Mouse (Mus musculus): ENCODE data around the gene Ehd3. TPM values are rescaled to one million over a fixed set of nuclear protein-coding genes. Genes with fewer than 3 reads are reported as not detected.
"Not testable (repeated sequence)": the region's sequence is repeated elsewhere in the genome, so short reads cannot be mapped to it uniquely, and the experiment has no call there.

The Ehd3 gene
- total RNA-seq, 2 experiments from 2014 or later = 1.6 to 2.3 TPM

DNA sequence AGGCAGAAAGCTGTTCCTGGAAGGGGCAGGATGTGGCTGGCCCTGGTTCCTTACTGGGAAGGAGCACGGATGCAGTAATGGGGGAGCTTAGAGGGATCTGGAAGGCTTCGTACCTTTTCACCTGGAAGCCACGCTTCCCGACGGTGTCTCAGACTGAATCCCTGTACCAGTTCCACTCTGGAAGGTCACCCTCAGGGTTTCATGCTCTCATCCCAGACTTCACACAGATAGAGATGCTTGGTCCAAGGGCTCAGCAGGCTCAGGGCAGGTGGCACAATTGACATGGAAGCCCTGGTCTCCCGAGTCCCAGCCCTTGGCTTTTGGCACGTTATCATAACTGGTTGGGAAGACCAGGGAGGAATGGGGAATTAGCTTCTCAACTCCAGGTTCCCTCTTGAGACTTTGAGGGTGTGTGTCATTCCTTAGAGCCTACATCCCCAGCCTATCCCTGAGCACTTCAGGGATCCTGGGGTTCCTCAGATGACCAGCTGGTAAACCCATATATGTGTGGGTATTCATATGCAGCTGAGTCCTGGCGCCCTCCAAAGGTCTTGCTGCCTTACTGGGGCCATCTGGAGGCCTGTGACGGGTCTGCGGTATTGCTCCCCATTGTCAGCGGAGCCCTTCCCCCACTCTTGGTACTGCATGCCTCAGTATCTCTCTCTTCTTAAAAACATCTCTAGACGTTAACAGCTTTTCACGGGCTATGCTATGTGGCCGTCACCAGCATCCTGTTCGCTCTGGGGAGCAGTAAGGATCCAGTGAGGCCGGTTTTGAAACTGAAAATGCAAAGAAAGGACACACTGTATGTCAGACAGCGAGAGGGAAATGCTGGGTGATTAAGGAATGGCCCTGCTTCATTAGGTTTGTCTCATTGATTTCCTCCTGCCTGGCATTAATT, 19.4 kb downstream of the Ehd3 start:
- ATAC-seq (replicated peaks; ENCODE audit: low FRiP score, poor library complexity, severe bottlenecking) = no peak

DNA sequence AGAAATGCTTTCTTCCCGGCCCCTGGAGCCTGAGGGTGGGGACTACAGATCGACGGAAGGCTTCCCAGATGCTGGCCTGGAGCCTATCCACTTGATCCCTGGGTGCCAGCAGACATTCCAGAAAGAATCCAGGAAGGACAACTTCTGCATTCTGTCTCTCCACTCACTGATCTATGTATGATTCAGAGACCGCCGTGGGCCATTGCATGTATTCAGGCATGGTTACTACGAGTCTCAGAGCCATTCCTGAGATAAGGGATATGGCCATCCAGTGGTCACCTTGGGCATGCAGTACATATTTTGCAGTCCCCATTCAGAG, 20.0 kb downstream of the Ehd3 start:
- ATAC-seq (replicated peaks; ENCODE audit: low FRiP score, poor library complexity, severe bottlenecking) = no peak

DNA sequence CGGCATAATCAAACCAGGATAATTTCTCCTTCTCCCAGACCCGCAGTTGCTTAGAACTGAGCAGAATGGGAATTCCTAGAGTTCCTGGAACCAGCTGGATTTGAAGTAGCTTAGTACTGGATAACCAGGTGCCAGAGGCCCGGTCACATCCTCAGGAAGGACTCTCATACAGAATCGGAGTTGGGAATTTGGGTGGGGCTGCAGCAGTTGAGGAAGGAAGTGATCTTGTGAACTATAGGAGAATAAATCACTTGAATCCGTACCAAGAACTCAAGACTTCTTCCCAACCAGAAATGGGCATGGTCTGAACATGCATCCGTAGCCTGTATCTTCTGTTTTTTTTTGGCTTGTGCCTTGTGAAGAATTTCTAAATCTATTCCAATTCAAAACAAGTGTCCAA, 22.2 kb downstream of the Ehd3 start:
- no peak for ATAC-seq (replicated peaks; ENCODE audit: low FRiP score, poor library complexity, severe bottlenecking)

DNA sequence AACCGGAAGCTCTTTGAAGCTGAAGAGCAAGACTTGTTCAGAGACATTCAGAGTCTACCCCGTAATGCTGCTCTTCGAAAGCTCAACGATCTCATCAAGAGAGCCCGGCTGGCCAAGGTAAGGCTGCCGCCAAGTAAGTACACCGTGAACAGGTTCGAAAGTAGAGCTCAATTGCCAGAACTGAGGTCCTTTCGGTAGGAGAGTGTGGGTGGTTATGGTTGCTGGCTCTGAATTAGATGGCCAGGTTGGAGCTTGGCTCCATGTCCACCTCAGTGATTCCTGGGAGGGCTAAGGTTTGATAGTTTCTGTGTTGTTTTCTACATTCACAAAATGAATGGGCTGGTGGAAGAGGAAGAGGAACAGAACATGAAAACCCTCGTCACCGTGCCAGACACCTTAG, 23.5 kb downstream of the Ehd3 start:
- ATAC-seq (replicated peaks; ENCODE audit: low FRiP score, poor library complexity, severe bottlenecking) = no peak

DNA sequence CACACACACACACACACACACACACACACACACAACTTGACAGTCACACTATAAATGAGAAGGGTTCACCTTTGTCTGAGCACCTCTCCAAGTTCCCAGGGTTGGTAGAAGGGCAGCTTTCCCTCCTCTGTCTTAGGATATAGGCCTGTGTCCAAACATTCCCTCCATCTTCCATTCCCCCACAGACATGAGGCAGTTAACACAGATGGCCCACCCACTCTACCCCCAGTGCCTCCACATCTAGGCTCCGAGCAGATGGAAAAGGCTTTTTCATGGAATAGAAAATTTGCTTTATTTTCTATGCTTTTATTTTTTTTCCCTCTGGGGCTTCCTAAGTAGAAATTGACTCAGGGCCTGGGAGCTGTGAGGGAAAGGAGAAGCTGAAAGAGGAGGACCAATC, 26.6 kb downstream of the Ehd3 start:
- ATAC-seq (replicated peaks; ENCODE audit: low FRiP score, poor library complexity, severe bottlenecking) = no peak

DNA sequence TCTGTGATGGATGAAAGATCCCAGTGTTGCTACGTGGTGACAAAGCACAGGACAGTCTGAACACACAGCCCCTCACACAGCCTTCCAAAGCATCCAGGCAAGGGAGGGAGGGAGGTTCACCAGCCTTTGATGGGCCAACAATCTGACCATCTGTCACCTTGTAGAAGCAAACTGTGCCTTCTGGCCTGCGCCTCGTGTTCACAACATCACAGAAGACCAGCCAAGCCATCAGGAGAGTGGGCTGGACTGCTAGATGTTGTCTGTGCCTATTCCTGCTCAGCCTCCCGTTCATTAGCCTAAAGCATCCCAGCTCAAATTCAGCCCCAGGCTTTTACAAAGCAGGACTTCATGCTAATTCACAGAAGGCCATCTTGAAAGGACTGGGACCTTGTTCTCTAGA, 27.5 kb downstream of the Ehd3 start:
- no peak for ATAC-seq (replicated peaks; ENCODE audit: low FRiP score, poor library complexity, severe bottlenecking)

DNA sequence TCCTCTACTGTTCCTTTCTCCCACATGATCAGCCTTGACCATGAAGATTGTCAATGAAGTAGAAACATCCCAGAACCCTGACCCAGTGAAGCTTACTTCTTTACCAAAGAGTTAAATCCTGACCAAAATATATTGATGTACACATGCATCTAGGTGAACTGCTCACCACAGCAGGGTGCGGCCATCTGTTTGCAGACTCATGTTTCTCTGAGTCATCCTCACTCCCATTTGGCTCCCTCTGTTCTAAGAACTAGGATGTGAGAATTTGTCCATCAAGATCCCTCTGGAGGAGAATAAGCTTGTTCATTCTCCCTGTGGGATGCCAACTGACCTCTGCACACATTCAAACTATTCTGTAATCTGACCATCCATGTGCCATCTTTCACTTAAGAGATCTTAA, 29.0 kb downstream of the Ehd3 start:
- no peak for ATAC-seq (replicated peaks; ENCODE audit: low FRiP score, poor library complexity, severe bottlenecking)

DNA sequence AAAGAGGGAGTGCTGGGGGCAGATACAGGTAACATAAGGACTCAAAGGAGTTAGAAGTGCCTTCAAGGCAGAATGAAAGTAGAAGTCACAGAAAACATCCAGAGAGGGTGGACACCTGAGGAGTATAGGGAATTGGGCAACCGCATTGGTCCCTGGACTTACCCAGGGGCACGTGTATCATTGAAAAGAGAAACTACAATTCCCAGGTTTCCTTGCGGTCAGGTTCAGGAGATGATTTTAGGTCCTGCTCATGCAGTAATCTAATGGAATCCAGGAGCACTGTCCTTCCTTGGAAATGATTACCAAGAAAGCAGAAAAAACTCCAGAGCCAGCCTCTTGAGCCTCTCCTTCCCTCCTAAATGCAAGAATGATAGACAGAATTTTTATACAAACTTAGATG, 29.5 kb downstream of the Ehd3 start:
- ATAC-seq (replicated peaks; ENCODE audit: low FRiP score, poor library complexity, severe bottlenecking) = no peak

DNA sequence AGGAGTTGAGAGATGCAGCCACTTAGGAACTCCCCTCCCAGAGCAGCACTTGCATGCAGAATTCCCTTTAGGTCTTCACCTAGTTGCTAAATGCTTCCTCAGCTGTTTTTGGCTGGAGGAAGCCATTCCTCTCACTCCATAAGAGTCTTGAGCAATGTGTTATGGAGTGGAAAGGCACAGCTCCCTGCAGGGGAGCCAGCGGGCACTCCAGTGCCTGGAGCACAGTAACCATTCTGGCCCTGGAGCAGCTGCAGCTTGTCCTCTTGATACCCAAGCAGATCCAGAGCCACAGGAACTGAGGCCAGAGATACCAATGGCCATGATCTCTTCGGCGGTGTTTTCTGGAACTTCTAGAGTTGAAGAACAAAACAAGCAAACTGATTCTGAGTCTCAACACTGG, 32.7 kb downstream of the Ehd3 start:
- ATAC-seq (replicated peaks; ENCODE audit: low FRiP score, poor library complexity, severe bottlenecking) = no peak

DNA sequence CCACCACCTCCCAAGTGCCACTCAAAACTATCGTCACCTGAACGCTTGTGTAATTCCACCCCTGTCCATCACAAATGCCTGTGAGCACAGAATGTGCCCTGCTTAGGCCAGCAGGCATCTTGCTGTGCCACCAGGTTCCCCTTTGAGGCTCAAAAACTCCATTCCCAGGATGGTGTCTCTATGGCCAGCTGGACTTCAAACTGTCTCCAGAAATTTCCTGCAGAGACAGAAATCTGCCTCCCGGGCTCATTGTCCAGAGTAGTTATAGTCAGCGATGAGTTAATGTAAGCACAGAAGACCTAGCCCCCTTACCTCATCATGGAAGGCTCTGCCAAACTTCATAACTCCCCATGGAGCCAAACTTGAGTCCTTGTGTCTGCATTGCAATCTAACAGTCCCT, 33.3 kb downstream of the Ehd3 start:
- no peak for ATAC-seq (replicated peaks; ENCODE audit: low FRiP score, poor library complexity, severe bottlenecking)

DNA sequence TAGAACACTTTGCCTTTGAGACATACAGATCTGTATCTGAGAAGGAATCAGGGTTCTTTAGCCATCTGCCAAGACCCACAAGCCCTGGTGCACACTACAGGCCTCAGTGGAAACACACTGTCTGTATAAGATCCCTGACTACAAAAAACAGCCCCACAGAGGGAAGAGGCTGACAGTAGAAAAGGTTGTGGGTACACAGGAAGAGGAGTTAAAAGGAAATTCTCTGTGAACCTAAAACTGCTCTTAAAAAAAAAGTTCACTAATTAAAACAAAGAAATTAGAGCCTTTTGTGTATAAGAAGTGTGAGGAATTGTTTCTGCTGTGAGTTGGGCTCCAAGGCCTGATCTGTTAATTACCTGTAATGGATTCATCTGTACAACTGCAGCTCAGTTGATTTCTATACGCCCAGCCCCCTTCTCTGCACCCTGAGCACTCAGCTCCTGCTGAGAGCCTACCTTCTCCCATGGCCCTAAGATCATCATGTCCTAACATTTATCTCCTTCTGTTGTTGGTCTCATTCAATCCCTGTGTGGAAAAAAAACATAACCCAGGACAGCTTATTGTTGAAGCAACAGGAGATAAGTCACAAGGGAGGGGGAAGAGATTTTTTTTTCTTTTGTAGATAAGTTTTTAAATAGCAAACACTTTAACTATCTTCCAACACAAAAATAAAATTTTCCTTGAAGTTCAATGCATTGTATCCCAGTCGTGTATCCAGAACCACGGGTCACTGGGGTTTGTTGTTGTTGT, 35.3 kb downstream of the Ehd3 start:
- ATAC-seq (replicated peaks; ENCODE audit: low FRiP score, poor library complexity, severe bottlenecking) = no peak

DNA sequence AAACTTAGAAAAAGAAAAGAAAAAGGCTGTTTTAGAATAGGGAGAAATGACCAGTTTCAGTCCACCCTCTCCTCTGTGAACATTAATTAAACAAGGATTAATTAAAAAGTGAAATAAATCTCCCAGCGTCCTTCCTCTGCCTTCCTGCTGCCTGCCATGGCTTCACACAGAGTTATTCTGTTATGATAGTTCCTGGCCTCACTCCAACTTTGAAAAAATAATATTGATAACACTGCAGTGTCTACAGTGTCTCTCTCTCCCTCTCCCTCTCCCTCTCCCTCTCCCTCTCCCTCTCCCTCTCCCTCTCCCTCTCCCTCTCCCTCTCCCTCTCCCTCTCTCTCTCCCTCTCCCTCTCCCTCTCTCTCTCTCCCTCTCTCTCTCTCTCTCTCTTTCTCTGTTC, 35.9 kb downstream of the Ehd3 start:
- ATAC-seq (replicated peaks; ENCODE audit: low FRiP score, poor library complexity, severe bottlenecking) = not testable (repeated sequence)

DNA sequence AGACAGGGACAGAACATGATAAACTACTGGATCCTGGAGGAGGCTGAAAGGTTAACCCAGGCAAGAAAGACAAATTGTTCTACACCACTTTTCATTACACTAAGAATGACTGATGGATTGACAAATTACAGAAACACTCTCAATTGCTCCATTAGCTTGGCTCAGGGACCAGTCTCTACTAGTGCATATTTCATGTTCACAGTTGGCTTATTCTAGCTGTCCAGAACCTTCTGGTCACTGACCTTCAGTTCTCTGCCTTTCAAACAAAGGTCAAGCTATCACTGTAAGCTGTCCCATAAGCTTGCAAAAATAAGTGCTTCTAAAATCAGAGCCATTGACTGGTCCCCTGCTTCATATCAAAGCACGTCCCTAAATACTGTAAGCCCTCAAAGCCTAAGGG, 39.0 kb downstream of the Ehd3 start:
- no peak for ATAC-seq (replicated peaks; ENCODE audit: low FRiP score, poor library complexity, severe bottlenecking)

DNA sequence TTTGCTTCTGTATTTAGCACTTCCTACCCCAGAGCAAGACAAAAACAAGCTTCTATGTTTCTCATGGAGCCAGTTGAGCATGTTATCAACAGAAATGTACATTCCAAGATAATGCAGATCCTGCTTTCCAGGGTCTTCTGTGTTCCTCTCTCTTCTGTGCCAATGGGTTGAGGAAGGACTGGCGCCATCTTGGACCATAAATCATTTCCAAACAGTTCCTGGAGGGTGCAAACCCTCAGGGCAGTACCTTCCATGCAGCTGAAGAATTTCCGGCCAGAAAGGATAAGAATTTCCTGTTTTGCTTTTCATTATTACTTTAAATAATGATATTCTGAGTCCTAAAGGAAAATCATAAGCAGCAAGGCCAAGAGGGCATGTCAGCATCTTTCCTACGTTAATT, 41.7 kb downstream of the Ehd3 start:
- no peak for ATAC-seq (replicated peaks; ENCODE audit: low FRiP score, poor library complexity, severe bottlenecking)

DNA sequence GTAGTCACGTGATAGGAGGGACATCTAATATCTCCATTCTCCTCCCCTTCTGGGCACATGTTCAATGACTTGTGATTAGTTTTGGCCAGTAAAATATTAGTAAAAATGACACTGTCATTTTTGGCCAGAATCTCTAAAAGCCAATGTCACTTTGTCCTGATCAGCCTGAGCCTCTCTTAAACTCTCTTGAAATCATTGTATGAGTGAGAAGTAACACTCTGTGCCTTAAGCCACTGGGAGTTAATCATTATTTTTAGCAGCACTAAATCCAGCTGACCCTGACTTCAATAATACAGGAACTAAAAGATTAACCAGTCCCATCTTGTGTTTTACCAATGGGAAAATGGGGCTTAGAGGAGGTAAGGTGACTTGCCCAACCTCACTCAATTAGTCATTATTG, 43.5 kb downstream of the Ehd3 start:
- ATAC-seq (replicated peaks; ENCODE audit: low FRiP score, poor library complexity, severe bottlenecking) = no peak

DNA sequence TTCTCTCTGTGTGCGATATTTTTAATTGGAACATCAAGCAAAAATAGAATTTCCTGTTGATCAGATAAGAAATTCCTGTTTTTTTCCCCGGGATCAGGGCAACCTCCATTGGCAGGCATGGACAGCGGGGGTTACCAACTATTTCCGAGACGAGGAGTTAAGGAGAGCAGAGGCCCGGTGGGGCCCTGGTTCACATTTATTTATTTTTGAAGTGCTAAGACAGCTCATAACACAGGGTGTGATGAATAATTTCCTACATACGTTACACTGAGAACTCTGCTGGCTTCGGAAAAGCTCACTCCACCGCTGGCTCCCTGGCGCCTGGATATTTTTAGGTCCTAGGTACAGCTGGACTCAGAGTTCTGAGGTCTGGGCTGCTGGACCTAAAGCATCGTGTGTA, 49.1 kb downstream of the Ehd3 start:
- no peak for ATAC-seq (replicated peaks; ENCODE audit: low FRiP score, poor library complexity, severe bottlenecking)

DNA sequence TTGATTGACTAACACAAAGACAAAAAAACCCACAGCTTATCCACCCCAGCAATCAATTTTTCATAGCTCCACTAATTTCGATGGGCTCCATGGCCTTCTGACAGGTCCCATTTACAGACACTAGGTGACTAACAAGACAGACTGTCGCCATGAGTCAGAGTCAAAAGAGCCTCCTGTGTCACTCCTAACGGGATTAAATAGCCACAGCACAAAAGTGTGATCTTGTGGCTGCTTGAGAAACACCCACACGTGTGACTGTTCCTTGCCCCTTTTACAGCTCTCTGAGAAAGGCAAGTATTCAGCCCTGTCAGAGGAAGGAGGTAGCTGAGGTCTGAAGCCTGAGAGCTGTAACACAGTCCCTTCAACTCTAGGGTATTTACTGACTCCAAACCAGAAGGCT, 49.8 kb downstream of the Ehd3 start:
- no peak for ATAC-seq (replicated peaks; ENCODE audit: low FRiP score, poor library complexity, severe bottlenecking)

DNA sequence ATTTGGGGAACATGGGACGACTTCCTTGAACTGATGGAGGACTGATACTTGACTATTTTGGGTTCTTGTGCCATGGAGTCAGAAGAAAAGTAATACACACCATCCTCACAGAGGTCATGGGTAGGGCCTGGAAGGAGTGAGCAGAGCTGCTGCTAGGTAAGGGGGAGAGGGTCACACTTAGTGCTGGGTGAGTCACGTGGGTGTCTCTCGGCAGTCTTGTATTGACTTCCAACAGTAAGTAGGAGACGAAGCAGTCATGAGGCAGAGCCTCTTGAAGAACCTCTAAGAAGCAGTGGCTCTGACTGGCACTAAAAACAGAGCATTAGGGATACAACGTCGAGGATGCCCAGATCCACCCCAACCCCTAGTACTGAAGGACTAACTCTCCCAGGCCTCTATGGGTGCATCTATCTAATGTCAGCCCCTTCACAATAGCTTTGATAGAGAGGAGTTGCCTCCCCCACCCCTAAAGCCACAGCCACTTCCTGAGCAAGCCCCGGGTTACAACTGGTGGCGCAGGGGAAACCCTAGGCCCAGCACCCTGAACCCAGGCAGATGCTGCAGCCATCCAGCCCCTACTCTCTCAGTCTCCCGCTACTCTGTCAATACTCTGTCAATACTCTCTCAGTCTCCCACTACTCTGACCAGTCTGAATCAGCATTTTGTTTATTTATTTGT, 65.2 kb downstream of the Ehd3 start:
- ATAC-seq (replicated peaks; ENCODE audit: low FRiP score, poor library complexity, severe bottlenecking) = no peak

DNA sequence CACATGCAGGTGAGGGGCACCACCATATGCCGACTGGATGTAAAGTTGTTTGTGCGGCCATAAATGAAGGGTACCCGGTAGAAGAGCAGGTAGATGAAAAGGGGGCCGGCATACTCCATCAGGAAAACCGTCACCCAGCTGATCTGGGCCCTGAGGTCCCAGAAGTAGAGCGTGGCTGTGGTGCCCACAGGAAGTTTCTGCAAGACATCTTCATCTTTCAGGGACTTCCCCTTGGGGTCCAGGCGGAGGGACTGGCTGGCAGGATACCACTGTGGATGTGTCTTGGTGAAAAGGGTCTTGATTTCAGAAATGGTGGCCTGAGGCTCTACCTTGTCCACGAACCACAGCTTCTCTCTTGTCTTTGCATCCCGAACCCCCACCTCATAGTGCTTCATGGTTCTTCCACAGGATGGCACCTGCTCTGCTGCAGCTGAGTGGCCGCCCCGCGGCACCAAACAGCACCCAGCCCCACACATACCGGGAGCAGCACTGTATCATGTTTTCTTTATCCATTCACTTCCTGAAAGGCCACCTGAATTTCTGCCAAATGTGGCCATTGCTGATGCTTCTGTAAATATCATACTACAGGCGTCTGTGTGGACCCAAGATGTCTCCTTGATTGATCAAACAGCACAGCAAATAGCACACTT, 67.1 kb downstream of the Ehd3 start:
- no peak for ATAC-seq (replicated peaks; ENCODE audit: low FRiP score, poor library complexity, severe bottlenecking)

DNA sequence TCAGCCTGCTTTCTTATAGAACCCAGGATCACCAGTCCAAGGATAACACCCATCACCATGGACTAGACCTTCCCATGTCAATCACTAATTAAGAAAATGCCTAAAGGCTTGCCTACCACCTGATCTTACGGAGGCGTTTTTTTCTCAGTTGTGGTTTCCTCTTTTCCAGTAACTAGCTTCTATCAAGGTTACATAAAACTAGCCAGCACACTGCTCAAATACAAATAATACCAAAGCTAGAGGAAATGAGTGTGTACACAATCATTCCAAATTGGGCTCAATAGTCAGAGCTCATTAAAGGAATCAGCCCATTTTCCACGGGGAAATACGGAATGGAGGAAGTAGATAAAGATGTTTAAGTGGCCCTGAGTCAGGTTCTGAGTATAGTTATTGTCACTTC, 71.3 kb downstream of the Ehd3 start:
- ATAC-seq (replicated peaks; ENCODE audit: low FRiP score, poor library complexity, severe bottlenecking) = no peak

DNA sequence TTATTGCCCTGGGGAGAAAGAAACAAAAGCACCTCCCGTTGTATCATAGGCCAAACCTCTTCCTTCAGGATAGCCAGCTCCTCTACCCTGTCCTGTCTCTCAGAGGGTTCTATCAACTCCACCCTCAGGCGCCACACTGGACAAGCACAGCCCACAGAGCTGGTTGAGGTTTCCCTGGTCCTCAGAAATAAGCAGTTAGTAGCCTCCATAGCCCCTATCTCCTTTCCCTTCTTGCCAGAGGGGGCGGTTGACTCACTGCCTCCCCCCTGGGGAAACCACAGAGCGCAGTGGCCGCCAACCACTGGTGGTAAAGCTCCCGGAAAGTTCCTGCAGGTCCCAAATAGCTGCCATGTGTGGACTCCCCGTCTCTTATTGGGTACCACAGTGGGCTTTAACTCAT, 71.7 kb downstream of the Ehd3 start:
- no peak for ATAC-seq (replicated peaks; ENCODE audit: low FRiP score, poor library complexity, severe bottlenecking)

Measured in erythroblast, adult 5-6 weeks (primary cell).